Mouse (Mus musculus) lung, embryonic 15.5 days (tissue): ENCODE data around the gene Tmem131. TPM values are rescaled to one million over a fixed set of nuclear protein-coding genes. Genes with fewer than 3 reads are reported as not detected.

Experiments
- ATAC-seq: fragments of 200-750 bp; cut with Nextera tagmentation; 2 replicates; pipeline ENCODE4 v1.8.0; 2017; ENCODE audit warnings: moderate number of reproducible peaks, borderline replicate concordance; ENCODE audit not compliant: low FRiP score, low TSS enrichment; ENCODE audit errors: extremely low read depth
- H3K27ac ChIP-seq: fragments of 300-500 bp; sonication (generic); 2 replicates; pipeline ENCODE4 v1.5.1; 2015; ENCODE audit warnings: moderate library complexity, mild to moderate bottlenecking, inconsistent platforms
- H3K27me3 ChIP-seq: fragments of 300-500 bp; sonication (generic); 2 replicates; pipeline ENCODE4 v1.6.1; 2015; ENCODE audit warnings: inconsistent platforms
- H3K36me3 ChIP-seq: fragments of 300-500 bp; sonication (generic); 2 replicates; pipeline ENCODE4 v1.6.1; 2015; ENCODE audit warnings: inconsistent platforms
- H3K4me1 ChIP-seq: fragments of 300-500 bp; sonication (generic); 2 replicates; pipeline ENCODE4 v1.6.1; 2015; ENCODE audit warnings: inconsistent platforms
- H3K4me2 ChIP-seq: fragments of 300-500 bp; sonication (generic); 2 replicates; pipeline ENCODE4 v1.6.1; 2015; ENCODE audit warnings: inconsistent platforms, mild to moderate bottlenecking, moderate library complexity
- H3K4me3 ChIP-seq: fragments of 300-500 bp; sonication (generic); 2 replicates; pipeline ENCODE4 v1.5.1; 2015; ENCODE audit warnings: mild to moderate bottlenecking, inconsistent platforms
- H3K9ac ChIP-seq: fragments of 300-500 bp; sonication (generic); 2 replicates; pipeline ENCODE4 v1.6.1; 2015; ENCODE audit warnings: inconsistent platforms
- H3K9me3 ChIP-seq: fragments of 300-500 bp; sonication (generic); 2 replicates; pipeline ENCODE4 v1.6.1; 2016; ENCODE audit warnings: inconsistent platforms
- WGBS: fragments of 180-500 bp; shearing (Covaris S2); methylation state at CpG from one replicate; pipeline ENCODE4 v1.1.7; 2015; 5-methylcytosine and 5-hydroxymethylcytosine counted together
- polyA plus RNA-seq: library from polyadenylated mRNA; unstranded; fragments of >200 nt; fragmentation: Nextera tagmentation; extraction: Ambion mirVana; gene quantifications from 2 replicates; pipeline ENCODE4 v1.2.1, GENCODE M21; 2015

The Tmem131 gene
- polyA plus RNA-seq, 1 experiment from 2014 or later = 11.4 TPM

DNA sequence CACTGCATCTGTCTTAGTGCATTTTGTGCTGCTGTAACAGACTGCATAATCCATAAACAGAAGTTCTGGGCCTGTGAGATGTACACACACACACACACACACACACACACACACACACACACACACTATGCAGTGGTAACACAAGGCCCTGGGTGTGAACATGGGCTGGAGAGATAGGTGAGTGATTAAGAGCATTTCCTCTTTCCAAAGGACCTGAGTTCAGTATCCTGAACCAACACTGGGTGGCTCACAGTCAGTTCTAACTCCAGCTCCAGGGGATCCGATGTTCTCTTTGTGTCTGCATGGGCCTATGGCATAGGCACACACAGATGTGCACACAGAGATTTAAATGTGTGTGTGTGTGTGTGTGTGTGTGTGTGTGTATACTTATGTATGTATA, 72.9 kb downstream of the Tmem131 start:
- no peak for ATAC-seq
- no peak overlapping the region for H3K27ac ChIP-seq

GRCm38 (mm10) chr1:36864757-36865156, 78.7 kb downstream of the Tmem131 start:
- no peak overlapping the region for H3K4me2 ChIP-seq
- no peaks in the 10 kb centered on the region for H3K9me3 ChIP-seq
- H3K4me3 ChIP-seq = no peak overlapping the region
- 78% methylated on average over 3 of the region's 3 CpGs for WGBS
- no peak for ATAC-seq
- H3K27ac ChIP-seq = no peak overlapping the region
- H3K27me3 ChIP-seq = no peaks in the 10 kb centered on the region
- 0 out of 2 replicates have a peak, but pooled peaks cover 3% of the 10 kb centered on the region for H3K36me3 ChIP-seq
- no peak overlapping the region for H3K9ac ChIP-seq
- peaks cover 26% of the 10 kb centered on the region for H3K4me1 ChIP-seq

More for the DNA sequence above, 72.9 kb downstream of the Tmem131 start:
- H3K4me2 ChIP-seq = no peak overlapping the region
- H3K27me3 ChIP-seq = no peaks in the 10 kb centered on the region
- 50% methylated on average over 1 of the region's 1 CpGs for WGBS
- H3K9me3 ChIP-seq = no peaks in the 10 kb centered on the region
- H3K4me1 ChIP-seq = 0 out of 2 replicates have a peak, but pooled peaks cover under 1% of the 10 kb centered on the region
- H3K9ac ChIP-seq = no peak overlapping the region
- no peak overlapping the region for H3K4me3 ChIP-seq
- peaks cover 9% of the 10 kb centered on the region; the same call in 1 of the 2 replicates for H3K36me3 ChIP-seq

GRCm38 (mm10) chr1:36861775-36862174, 81.7 kb downstream of the Tmem131 start:
- Histone ChIP-seq H3K4me2 (no peak overlapping the region), H3K9me3 (no peaks in the 10 kb centered on the region), H3K27ac (peak overlapping the region; percentile 74; the same call in 1 of the 2 replicates), H3K36me3 (no peaks in the 10 kb centered on the region), H3K27me3 (no peaks in the 10 kb centered on the region), H3K4me1 (peaks cover 29% of the 10 kb centered on the region), H3K4me3 (no peak overlapping the region), H3K9ac (no peak overlapping the region)
- 69% methylated on average over 2 of the region's 2 CpGs for WGBS
- ATAC-seq = 0 out of 2 replicates have a peak, but pooled peaks have one; percentile 39

GRCm38 (mm10) chr1:36860876-36861275, 82.6 kb downstream of the Tmem131 start:
- 32% methylated on average over 1 of the region's 1 CpGs for WGBS
- peaks cover 29% of the 10 kb centered on the region for H3K4me1 ChIP-seq
- no peaks in the 10 kb centered on the region for H3K36me3 ChIP-seq
- no peak overlapping the region for H3K4me3 ChIP-seq
- H3K27me3 ChIP-seq = no peaks in the 10 kb centered on the region
- H3K4me2 ChIP-seq = no peak overlapping the region
- no peak for ATAC-seq
- H3K27ac ChIP-seq = peak overlapping the region; percentile 74
- no peak overlapping the region for H3K9ac ChIP-seq
- H3K9me3 ChIP-seq = no peaks in the 10 kb centered on the region

DNA sequence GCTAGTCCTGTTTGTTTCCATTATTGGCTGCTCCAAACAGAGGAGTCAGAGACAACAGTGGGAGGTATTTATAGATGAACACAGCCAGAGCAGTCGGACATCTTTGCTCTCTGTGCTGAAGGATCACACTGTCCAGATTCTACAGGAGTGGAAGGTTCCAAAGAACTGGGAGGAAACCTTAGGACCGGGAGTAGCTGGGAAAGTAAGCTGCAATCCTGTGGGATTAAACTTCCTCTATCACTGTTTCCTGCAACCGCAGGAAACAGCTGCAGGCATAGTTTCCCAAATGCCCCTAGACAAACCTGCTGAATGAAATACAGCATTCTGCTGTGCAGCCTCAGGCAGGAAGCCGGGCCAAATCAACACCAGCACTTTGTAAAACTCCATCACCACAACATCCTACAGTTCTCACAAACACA, 83.0 kb downstream of the Tmem131 start:
- no peaks in the 10 kb centered on the region for H3K27me3 ChIP-seq
- peaks cover 29% of the 10 kb centered on the region for H3K4me1 ChIP-seq
- ATAC-seq = peak; percentile 62; the same call in 1 of the 2 replicates
- 35% methylated on average over 4 of the region's 4 CpGs for WGBS
- H3K9me3 ChIP-seq = no peaks in the 10 kb centered on the region
- no peak overlapping the region for H3K9ac ChIP-seq
- H3K27ac ChIP-seq = peak overlapping the region; percentile 74
- H3K4me2 ChIP-seq = no peak overlapping the region
- H3K36me3 ChIP-seq = no peaks in the 10 kb centered on the region
- H3K4me3 ChIP-seq = no peak overlapping the region

- Histone ChIP-seq H3K36me3 (0 out of 2 replicates have a peak, but pooled peaks cover 3% of the 10 kb centered on the region), H3K4me1 (peaks cover 25% of the 10 kb centered on the region), H3K9ac (no peak overlapping the region), H3K27ac (no peak overlapping the region), H3K4me2 (no peak overlapping the region), H3K9me3 (no peaks in the 10 kb centered on the region), H3K4me3 (no peak overlapping the region), H3K27me3 (no peaks in the 10 kb centered on the region)
- WGBS = 87% methylated on average over 6 of the region's 6 CpGs
- no peak for ATAC-seq
Observed at GRCm38 (mm10) chr1:36857081-36857480, 86.4 kb downstream of the Tmem131 start.

GRCm38 (mm10) chr1:36854198-36854765, 89.2 kb downstream of the Tmem131 start:
- WGBS = 90% methylated on average over 10 of the region's 10 CpGs
- Histone ChIP-seq H3K9me3 (no peaks in the 10 kb centered on the region), H3K27ac (no peak overlapping the region), H3K4me3 (no peak overlapping the region), H3K4me2 (no peak overlapping the region), H3K4me1 (no peaks in the 10 kb centered on the region), H3K27me3 (no peaks in the 10 kb centered on the region), H3K36me3 (0 out of 2 replicates have a peak, but pooled peaks cover 4% of the 10 kb centered on the region), H3K9ac (no peak overlapping the region)
- no peak for ATAC-seq

DNA sequence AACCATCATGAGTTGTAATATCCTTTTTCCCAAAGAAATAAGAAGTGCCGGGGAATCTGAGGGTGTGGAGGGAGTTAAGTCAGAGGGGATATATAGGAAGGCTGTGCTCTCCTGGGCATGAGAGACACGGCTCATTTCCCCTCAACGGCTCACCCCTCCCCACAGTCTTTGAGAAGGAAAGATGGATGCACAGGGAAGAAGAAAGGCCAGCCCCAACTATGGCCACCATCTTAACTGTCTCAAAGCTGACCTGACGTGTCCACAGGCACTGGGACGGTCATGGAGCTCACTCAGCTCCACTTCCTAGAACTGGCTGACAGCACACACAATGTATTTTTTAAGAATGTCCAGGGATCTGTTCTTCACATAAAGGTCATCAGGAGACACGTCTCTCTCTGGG, 91.4 kb downstream of the Tmem131 start:
- Histone ChIP-seq H3K36me3 (0 out of 2 replicates have a peak, but pooled peaks cover 4% of the 10 kb centered on the region), H3K9ac (no peak overlapping the region), H3K27ac (no peak overlapping the region), H3K9me3 (no peaks in the 10 kb centered on the region), H3K4me3 (no peak overlapping the region), H3K4me1 (no peaks in the 10 kb centered on the region), H3K27me3 (no peaks in the 10 kb centered on the region), H3K4me2 (no peak overlapping the region)
- WGBS = 72% methylated on average over 6 of the region's 6 CpGs
- no peak for ATAC-seq

DNA sequence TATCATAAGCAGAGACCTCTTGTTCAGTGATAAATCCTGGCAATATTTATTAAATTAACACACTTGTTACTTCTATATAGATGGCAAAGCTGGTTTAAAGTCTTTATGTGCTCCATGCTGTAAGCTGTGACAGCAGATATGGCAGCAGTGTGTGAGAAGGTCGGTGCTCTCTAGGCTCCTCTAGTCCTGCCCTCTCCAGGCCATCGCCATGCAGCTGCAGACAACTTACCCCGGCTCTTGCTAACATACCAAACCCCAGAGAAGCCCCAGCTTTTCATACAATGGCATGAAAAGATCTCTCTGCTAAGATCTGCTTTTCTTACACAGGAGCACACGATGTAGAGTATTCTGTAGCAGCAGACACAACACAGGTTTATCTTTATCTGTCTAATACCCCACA, 92.1 kb downstream of the Tmem131 start:
- Histone ChIP-seq H3K4me2 (no peak overlapping the region), H3K4me1 (no peaks in the 10 kb centered on the region), H3K36me3 (0 out of 2 replicates have a peak, but pooled peaks cover 4% of the 10 kb centered on the region), H3K27ac (no peak overlapping the region), H3K9me3 (no peaks in the 10 kb centered on the region), H3K9ac (no peak overlapping the region), H3K4me3 (no peak overlapping the region), H3K27me3 (no peaks in the 10 kb centered on the region)
- ATAC-seq = no peak
- WGBS = 78% methylated on average over 4 of the region's 4 CpGs

DNA sequence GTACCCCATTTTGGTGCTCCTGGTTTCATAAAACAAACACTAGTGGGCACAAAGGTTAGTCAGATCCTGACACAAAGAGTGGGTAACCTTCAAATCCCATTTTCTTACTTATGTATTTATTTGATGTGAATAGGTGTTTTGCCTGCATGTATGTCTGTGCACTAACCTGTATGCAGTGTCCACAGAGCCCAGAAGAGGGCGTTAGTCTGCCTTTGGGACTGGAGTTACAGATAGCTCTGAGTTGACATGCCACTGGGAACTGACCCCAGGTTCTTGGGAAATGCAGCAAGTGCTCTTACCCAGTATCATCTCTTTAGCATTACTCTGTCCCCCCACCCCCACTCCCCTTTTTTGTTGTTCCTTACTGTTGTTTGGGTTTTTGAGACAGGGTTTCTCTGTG, 95.4 kb downstream of the Tmem131 start:
- H3K4me3 ChIP-seq = no peak overlapping the region
- no peaks in the 10 kb centered on the region for H3K27me3 ChIP-seq
- no peak for ATAC-seq
- no peaks in the 10 kb centered on the region for H3K9me3 ChIP-seq
- 0 out of 2 replicates have a peak, but pooled peaks cover 4% of the 10 kb centered on the region for H3K36me3 ChIP-seq
- no peak overlapping the region for H3K9ac ChIP-seq
- 100% methylated on average over 1 of the region's 1 CpGs for WGBS
- peaks cover 8% of the 10 kb centered on the region for H3K4me1 ChIP-seq
- no peak overlapping the region for H3K4me2 ChIP-seq
- H3K27ac ChIP-seq = no peak overlapping the region

- H3K4me2 ChIP-seq = no peak overlapping the region
- 75% methylated on average over 8 of the region's 8 CpGs for WGBS
Observed at GRCm38 (mm10) chr1:36847276-36847675, 96.2 kb downstream of the Tmem131 start.

GRCm38 (mm10) chr1:36845031-36845430, 98.4 kb downstream of the Tmem131 start:
- peaks cover 8% of the 10 kb centered on the region for H3K4me1 ChIP-seq
- WGBS = 25% methylated on average over 5 of the region's 5 CpGs
- no peaks in the 10 kb centered on the region for H3K27me3 ChIP-seq
- H3K27ac ChIP-seq = no peak overlapping the region
- no peaks in the 10 kb centered on the region for H3K9me3 ChIP-seq
- no peak overlapping the region for H3K4me3 ChIP-seq
- no peak overlapping the region for H3K9ac ChIP-seq
- no peak for ATAC-seq
- H3K4me2 ChIP-seq = no peak overlapping the region
- no peaks in the 10 kb centered on the region for H3K36me3 ChIP-seq

More at GRCm38 (mm10) chr1:36847276-36847675, 96.2 kb downstream of the Tmem131 start:
- Histone ChIP-seq H3K27me3 (no peaks in the 10 kb centered on the region), H3K9ac (no peak overlapping the region), H3K4me1 (peaks cover 8% of the 10 kb centered on the region), H3K4me3 (no peak overlapping the region), H3K36me3 (0 out of 2 replicates have a peak, but pooled peaks cover 3% of the 10 kb centered on the region), H3K9me3 (no peaks in the 10 kb centered on the region), H3K27ac (no peak overlapping the region)
- no peak for ATAC-seq
